Mouse (Mus musculus): Measurements from ENCODE around the gene Duox2.

DNA sequence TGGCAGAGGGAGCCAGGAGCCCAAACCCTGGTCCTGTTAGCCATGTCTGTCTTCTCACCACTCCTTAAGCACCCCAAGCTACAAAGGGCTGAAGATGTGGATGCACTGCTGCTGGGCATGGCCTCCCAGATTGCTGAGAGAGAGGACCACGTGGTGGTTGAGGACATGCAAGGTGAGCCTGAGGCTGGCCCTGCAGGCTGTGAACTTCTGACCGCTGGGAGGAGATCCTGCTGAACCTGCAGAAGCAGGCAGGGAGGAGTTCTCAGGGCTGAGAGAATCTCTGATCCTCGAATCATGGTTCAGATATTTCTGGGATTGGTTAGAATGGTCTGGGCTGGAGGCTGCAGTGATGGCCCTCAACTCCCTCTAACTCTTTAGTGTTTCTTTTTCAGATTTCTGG is 25.7 kb upstream of the Duox2 start:
- TF ChIP-seq CTCF (conservative IDR thresholded peaks at IDR 0.05; ENCODE audit: low read length) (no peak), NANOG (IDR thresholded peaks at IDR 0.05; ENCODE audit: borderline replicate concordance, low read length) (no peak)
